Mouse (Mus musculus) layer of hippocampus, postnatal 36 days (tissue): ENCODE measurements at regions not wholly inside any gene's neighbourhood (a gene's known extent, or its start where the extent isn't known, plus 50 kb on each side); places are given as distances from the start of the nearest gene placed in this dataset.

Source experiments
- DNase-seq, 2 experiments: peaks; one replicate each; pipeline ENCODE4 v3.0.0; 2022

- no peak for DNase-seq
Observed at GRCm38 (mm10) chr16:28109771-28110170, 643.1 kb downstream of the Fgf12 start.
